Mouse (Mus musculus) forebrain, embryonic 16.5 days (tissue): ENCODE measurements at regions not wholly inside any gene's neighbourhood (a gene's known extent, or its start where the extent isn't known, plus 50 kb on each side); places are given as distances from the start of the nearest gene placed in this dataset.

Source experiments
- ATAC-seq: fragments of 200-750 bp; cut with Nextera tagmentation; 2 replicates; pipeline ENCODE4 v1.8.0; 2017; ENCODE audit warnings: mild to moderate bottlenecking, moderate library complexity
- H3K27ac ChIP-seq: fragments of 300-500 bp; sonication (generic); 2 replicates; pipeline ENCODE4 v1.5.1; 2014; ENCODE audit warnings: low read length, control low read depth
- H3K27me3 ChIP-seq: fragments of 300-500 bp; sonication (generic); replicated peaks from 2 replicates; pipeline ENCODE4 v1.6.1; 2014; ENCODE audit warnings: low read length; ENCODE audit not compliant: control insufficient read depth, insufficient read depth
- H3K36me3 ChIP-seq: fragments of 300-500 bp; sonication (generic); 2 replicates; pipeline ENCODE4 v1.6.1; 2014; ENCODE audit not compliant: control insufficient read depth, insufficient read depth
- H3K4me1 ChIP-seq: fragments of 300-500 bp; sonication (generic); replicated peaks from 2 replicates; pipeline ENCODE4 v1.6.1; 2014; ENCODE audit warnings: low read length; ENCODE audit not compliant: control insufficient read depth, insufficient read depth
- H3K4me2 ChIP-seq: fragments of 300-500 bp; sonication (generic); 2 replicates; pipeline ENCODE4 v1.6.1; 2014; ENCODE audit warnings: mild to moderate bottlenecking, low read length, control low read depth
- H3K4me3 ChIP-seq: fragments of 300-500 bp; sonication (generic); replicated peaks from 2 replicates; pipeline ENCODE4 v1.5.1; 2014; ENCODE audit warnings: mild to moderate bottlenecking, low read length, control low read depth
- H3K9ac ChIP-seq: fragments of 300-500 bp; sonication (generic); replicated peaks from 2 replicates; pipeline ENCODE4 v1.6.1; 2014; ENCODE audit warnings: low read depth, low read length, control low read depth
- H3K9me3 ChIP-seq: fragments of 300-500 bp; sonication (generic); 2 replicates; pipeline ENCODE4 v1.6.1; 2016; ENCODE audit warnings: low read length; ENCODE audit not compliant: control insufficient read depth
- WGBS: fragments of 180-500 bp; shearing (Covaris S2); extraction: QIAGEN DNeasy Blood & Tissue Kit; methylation state at CpG from one replicate; pipeline ENCODE4 v1.1.7; 2014; 5-methylcytosine and 5-hydroxymethylcytosine counted together

DNA sequence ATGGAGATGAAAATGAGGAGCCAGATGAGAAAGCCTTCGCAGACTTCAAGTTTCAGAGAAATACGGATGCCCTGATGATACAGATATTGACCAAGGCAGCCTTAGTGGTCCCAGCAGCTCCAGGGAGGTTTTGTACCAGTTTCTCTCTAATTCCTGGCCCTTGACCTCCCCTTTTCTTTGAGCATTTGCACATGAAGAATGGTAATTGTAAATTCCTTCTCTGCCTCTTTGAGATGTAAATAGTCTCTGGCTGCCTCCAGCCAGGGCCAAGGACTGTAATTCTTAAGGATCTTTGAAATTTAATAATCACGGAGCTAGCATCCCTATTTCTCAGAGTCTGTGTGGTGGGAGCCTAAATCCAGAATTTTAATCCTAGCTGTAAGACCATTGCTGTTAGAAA lies 78.0 kb upstream of the Gm6793 start:
- Histone ChIP-seq H3K36me3 (no peaks in the 10 kb centered on the region), H3K9me3 (no peaks in the 10 kb centered on the region), H3K9ac (no peak overlapping the region), H3K4me1 (no peaks in the 10 kb centered on the region), H3K27ac (no peak overlapping the region), H3K27me3 (no peaks in the 10 kb centered on the region), H3K4me3 (no peak overlapping the region), H3K4me2 (no peak overlapping the region)
- 17% methylated on average over 3 of the region's 3 CpGs for WGBS
- ATAC-seq, result no peak

DNA sequence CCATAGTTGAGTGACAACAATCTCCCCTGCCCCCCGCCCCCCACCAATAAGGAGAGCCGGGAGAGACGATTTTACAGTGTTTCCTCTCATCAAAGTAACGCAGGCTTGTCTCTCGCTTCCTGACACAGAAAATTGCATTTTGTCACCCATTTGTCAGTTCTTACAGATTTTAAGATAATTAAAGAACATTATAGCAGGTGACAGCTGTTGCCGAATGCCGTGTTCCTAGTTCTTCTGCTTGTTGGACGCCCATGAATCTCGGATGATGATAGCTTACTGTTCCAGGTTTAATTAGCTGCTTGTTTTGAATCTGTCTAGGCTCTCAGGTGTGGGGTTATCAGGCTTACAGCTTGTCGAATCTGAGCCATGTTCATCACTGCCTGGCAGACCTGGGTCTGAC lies 63.8 kb upstream of the Gm6793 start:
- Histone ChIP-seq H3K9me3 (no peaks in the 10 kb centered on the region; the same call in 1 of the 2 replicates), H3K4me1 (peaks cover 6% of the 10 kb centered on the region), H3K27me3 (no peaks in the 10 kb centered on the region), H3K4me2 (no peak overlapping the region), H3K9ac (no peak overlapping the region), H3K27ac (no peak overlapping the region), H3K36me3 (no peaks in the 10 kb centered on the region), H3K4me3 (no peak overlapping the region)
- 38% methylated on average over 10 of the region's 10 CpGs for WGBS
- ATAC-seq, result no peak

DNA sequence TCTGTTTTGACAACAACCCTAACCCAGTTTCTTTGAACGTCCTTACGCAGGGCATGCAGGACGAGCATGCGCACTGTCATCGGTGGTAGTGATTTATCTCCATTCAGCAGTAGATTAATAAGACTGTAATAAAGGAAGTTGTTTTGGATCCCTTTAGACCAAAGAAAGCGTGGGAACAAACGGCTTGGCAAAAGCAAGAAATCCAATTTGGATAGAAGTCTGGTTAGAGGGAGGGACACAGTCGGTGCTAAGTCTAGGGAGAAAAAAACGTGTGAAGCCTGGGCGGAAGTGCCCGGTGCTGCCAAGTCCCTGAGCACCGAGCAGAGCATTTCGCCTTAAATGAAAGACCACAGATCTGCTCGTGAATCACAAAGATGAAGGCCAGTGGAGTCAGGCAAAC lies 57.4 kb upstream of the Gm6793 start:
- Histone ChIP-seq H3K27me3 (no peaks in the 10 kb centered on the region), H3K4me1 (no peaks in the 10 kb centered on the region), H3K9me3 (no peaks in the 10 kb centered on the region), H3K27ac (no peak overlapping the region), H3K9ac (no peak overlapping the region), H3K4me2 (no peak overlapping the region), H3K4me3 (no peak overlapping the region), H3K36me3 (no peaks in the 10 kb centered on the region)
- WGBS, result 61% methylated on average over 14 of the region's 14 CpGs
- no peak for ATAC-seq

DNA sequence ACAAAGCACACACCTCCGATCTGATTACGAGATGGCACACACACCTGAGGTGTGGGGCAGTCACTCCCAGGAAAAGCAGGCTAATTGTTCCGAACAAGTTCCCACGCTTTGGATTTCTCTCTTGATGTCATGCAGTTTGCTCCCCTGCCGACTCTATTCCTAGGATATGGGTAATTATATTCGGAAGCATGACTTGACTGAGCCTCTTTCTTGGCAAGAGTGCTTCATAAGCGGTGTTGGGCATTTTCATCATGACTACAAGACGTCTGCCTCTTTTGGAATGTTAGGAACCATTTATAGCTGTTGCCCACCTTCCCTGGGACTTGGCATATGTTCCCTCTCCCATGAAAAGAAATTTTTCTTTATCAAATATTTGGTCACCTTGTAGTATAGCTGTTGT lies 55.4 kb upstream of the Gm6793 start:
- WGBS, result 71% methylated on average over 8 of the region's 8 CpGs
- no peak for ATAC-seq
- Histone ChIP-seq H3K4me3 (no peak overlapping the region), H3K4me1 (no peaks in the 10 kb centered on the region), H3K4me2 (no peak overlapping the region), H3K27ac (no peak overlapping the region), H3K27me3 (no peaks in the 10 kb centered on the region), H3K36me3 (no peaks in the 10 kb centered on the region), H3K9me3 (no peaks in the 10 kb centered on the region), H3K9ac (no peak overlapping the region)
